Mouse (Mus musculus) ES-E14 (cell line): ENCODE measurements around the gene Col1a1.

Experiments
- HCFC1 ChIP-seq: IDR thresholded peaks from 2 replicates; pipeline ENCODE4 v1.6.1; 2012; ENCODE audit warnings: low read length, inconsistent platforms, borderline replicate concordance; ENCODE audit not compliant: insufficient read depth
- MAFK ChIP-seq: IDR thresholded peaks from 2 replicates; pipeline ENCODE4 v1.6.1; 2014; ENCODE audit warnings: mild to moderate bottlenecking, low read depth, low read length, inconsistent platforms; ENCODE audit not compliant: insufficient read depth
- ZC3H11A ChIP-seq: IDR thresholded peaks from 2 replicates; pipeline ENCODE4 v1.6.1; 2012; ENCODE audit warnings: low read depth, mild to moderate bottlenecking, inconsistent platforms, low read length, borderline replicate concordance

GRCm38 (mm10) chr11:94986435-94986834, 50.4 kb downstream of the Col1a1 start:
- TF ChIP-seq ZC3H11A (no peak), HCFC1 (no peak), MAFK (no peak)
